Mouse (Mus musculus) cerebellum, adult 11-12 months (tissue): ENCODE data around the gene Ankub1.

Source experiments
- DNase-seq: peaks from one replicate; pipeline ENCODE4 v3.0.0; 2022

Ankub1 gene

GRCm38 (mm10) chr3:57692719-57693118, at the start of gene Ankub1:
Gene Ankub1 (minus strand): TSS chr3:57692799.
- no peak for DNase-seq

- DNase-seq: no peak
Measured at GRCm38 (mm10) chr3:57739830-57740229, 47.2 kb upstream of the Ankub1 start.

- no peak for DNase-seq
Measured at GRCm38 (mm10) chr3:57736419-57737095, 44.0 kb upstream of the Ankub1 start.

- peak; percentile 96 for DNase-seq
Measured at GRCm38 (mm10) chr3:57735511-57736370, 43.1 kb upstream of the Ankub1 start, which contains the start of gene Rnf13. Gene Rnf13 (plus strand): TSS chr3:57736062.

GRCm38 (mm10) chr3:57732206-57732915, 39.8 kb upstream of the Ankub1 start:
- no peak for DNase-seq

GRCm38 (mm10) chr3:57714151-57714550, 21.6 kb upstream of the Ankub1 start:
- DNase-seq: no peak

- no peak for DNase-seq
Measured at GRCm38 (mm10) chr3:57696779-57697178, 4.2 kb upstream of the Ankub1 start.

GRCm38 (mm10) chr3:57696249-57696648, 3.6 kb upstream of the Ankub1 start:
- no peak for DNase-seq

- no peak for DNase-seq
Measured at GRCm38 (mm10) chr3:57691772-57692171, 827 bp downstream of the Ankub1 start.

- DNase-seq: peak; percentile 18
Measured at GRCm38 (mm10) chr3:57677786-57678185, 14.8 kb downstream of the Ankub1 start.

- DNase-seq: no peak
Measured at GRCm38 (mm10) chr3:57674075-57674474, 18.5 kb downstream of the Ankub1 start.

- DNase-seq: no peak
Measured at GRCm38 (mm10) chr3:57673586-57673985, 19.0 kb downstream of the Ankub1 start.

GRCm38 (mm10) chr3:57667054-57667723, 25.4 kb downstream of the Ankub1 start:
- DNase-seq: peak; percentile 50

GRCm38 (mm10) chr3:57665880-57666279, 26.7 kb downstream of the Ankub1 start:
- no peak for DNase-seq

GRCm38 (mm10) chr3:57664682-57665081, 27.9 kb downstream of the Ankub1 start:
- no peak for DNase-seq

GRCm38 (mm10) chr3:57663731-57664130, 28.9 kb downstream of the Ankub1 start:
- DNase-seq: no peak

GRCm38 (mm10) chr3:57658608-57659007, 34.0 kb downstream of the Ankub1 start:
- no peak for DNase-seq

- DNase-seq: no peak
Measured at GRCm38 (mm10) chr3:57653646-57654045, 39.0 kb downstream of the Ankub1 start.

GRCm38 (mm10) chr3:57652485-57652884, 40.1 kb downstream of the Ankub1 start:
- no peak for DNase-seq

- DNase-seq: no peak
Measured at GRCm38 (mm10) chr3:57651865-57652259, 40.7 kb downstream of the Ankub1 start.

GRCm38 (mm10) chr3:57651231-57651864, 41.3 kb downstream of the Ankub1 start, which contains the start of gene Commd2:
Gene Commd2 (minus strand): TSS chr3:57651715.
- DNase-seq: peak; percentile 82

GRCm38 (mm10) chr3:57643191-57643590, 49.4 kb downstream of the Ankub1 start:
- DNase-seq: no peak
